Mouse (Mus musculus) embryonic facial prominence, embryonic 15.5 days (tissue): ENCODE measurements around the gene Olfr39. TPM values are rescaled to one million over a fixed set of nuclear protein-coding genes. Genes with fewer than 3 reads are reported as not detected.
"Not testable (repeated sequence)": the region's sequence is repeated elsewhere in the genome, so short reads cannot be mapped to it uniquely, and the experiment has no call there.

Experiments
- ATAC-seq: fragments of 200-750 bp; cut with Nextera tagmentation; 2 replicates; pipeline ENCODE4 v1.8.0; 2017; ENCODE audit warnings: low read depth, moderate TSS enrichment; ENCODE audit not compliant: insufficient number of reproducible peaks, low FRiP score, low TSS enrichment
- H3K27ac ChIP-seq: fragments of 300-500 bp; sonication (generic); replicated peaks from 2 replicates; pipeline ENCODE4 v1.5.1; 2015; ENCODE audit warnings: mild to moderate bottlenecking, inconsistent platforms
- H3K27me3 ChIP-seq: fragments of 300-500 bp; sonication (generic); 2 replicates; pipeline ENCODE4 v1.6.1; 2015; ENCODE audit warnings: inconsistent platforms
- H3K36me3 ChIP-seq: fragments of 300-500 bp; sonication (generic); 2 replicates; pipeline ENCODE4 v1.6.1; 2015; ENCODE audit warnings: mild to moderate bottlenecking, inconsistent platforms
- H3K4me1 ChIP-seq: fragments of 300-500 bp; sonication (generic); 2 replicates; pipeline ENCODE4 v1.6.1; 2015; ENCODE audit warnings: inconsistent platforms
- H3K4me2 ChIP-seq: fragments of 300-500 bp; sonication (generic); replicated peaks from 2 replicates; pipeline ENCODE4 v1.6.1; 2015; ENCODE audit warnings: mild to moderate bottlenecking, inconsistent platforms
- H3K4me3 ChIP-seq: fragments of 300-500 bp; sonication (generic); replicated peaks from 2 replicates; pipeline ENCODE4 v1.5.1; 2015; ENCODE audit warnings: mild to moderate bottlenecking, inconsistent platforms
- H3K9ac ChIP-seq: fragments of 300-500 bp; sonication (generic); 2 replicates; pipeline ENCODE4 v1.6.1; 2015; ENCODE audit warnings: inconsistent platforms
- H3K9me3 ChIP-seq: fragments of 300-500 bp; sonication (generic); replicated peaks from 2 replicates; pipeline ENCODE4 v1.6.1; 2016; ENCODE audit warnings: inconsistent platforms
- WGBS: fragments of 180-500 bp; shearing (Covaris S2); methylation state at CpG from one replicate; pipeline ENCODE4 v1.1.7; 2015; 5-methylcytosine and 5-hydroxymethylcytosine counted together
- polyA plus RNA-seq: library from polyadenylated mRNA; unstranded; fragments of >200 nt; fragmentation: Nextera tagmentation; extraction: Ambion mirVana; gene quantifications from 2 replicates; pipeline ENCODE4 v1.2.1, GENCODE M21; 2015

The Olfr39 gene
- polyA plus RNA-seq, result 0.19 TPM in 1 of 2 replicates, not detected in the other

GRCm38 (mm10) chr9:20282051-20282450 is at the start of gene Olfr39:
Gene Olfr39, plus strand, starts transcription at chr9:20282351.
- Histone ChIP-seq H3K36me3 (no peaks in the 10 kb centered on the region), H3K27ac (no peak within 1 kb of the TSS), H3K4me3 (no peak within 1 kb of the TSS), H3K27me3 (no peaks in the 10 kb centered on the region), H3K4me2 (no peak within 1 kb of the TSS), H3K4me1 (no peaks in the 10 kb centered on the region), H3K9me3 (no peaks in the 10 kb centered on the region), H3K9ac (no peak within 1 kb of the TSS)
- 72% methylated on average over 1 of the region's 1 CpGs for WGBS
- no peak for ATAC-seq

GRCm38 (mm10) chr9:20236819-20237218 is 45.3 kb upstream of the Olfr39 start, which contains the start of gene Olfr872:
Gene Olfr872, plus strand, starts transcription at chr9:20237119.
- no peaks in the 10 kb centered on the region for H3K36me3 ChIP-seq
- no peaks in the 10 kb centered on the region for H3K27me3 ChIP-seq
- H3K27ac ChIP-seq, result no peak within 1 kb of the TSS
- H3K9ac ChIP-seq, result no peak within 1 kb of the TSS
- H3K4me2 ChIP-seq, result no peak within 1 kb of the TSS
- no peaks in the 10 kb centered on the region for H3K9me3 ChIP-seq
- H3K4me3 ChIP-seq, result no peak within 1 kb of the TSS
- ATAC-seq, result no peak
- H3K4me1 ChIP-seq, result no peaks in the 10 kb centered on the region

GRCm38 (mm10) chr9:20237378-20237777 is 44.8 kb upstream of the Olfr39 start:
- H3K4me3 ChIP-seq, result no peak overlapping the region
- no peaks in the 10 kb centered on the region for H3K9me3 ChIP-seq
- no peaks in the 10 kb centered on the region for H3K4me1 ChIP-seq
- H3K27ac ChIP-seq, result no peak overlapping the region
- H3K4me2 ChIP-seq, result no peak overlapping the region
- ATAC-seq, result no peak
- H3K9ac ChIP-seq, result no peak overlapping the region
- no peaks in the 10 kb centered on the region for H3K27me3 ChIP-seq
- H3K36me3 ChIP-seq, result no peaks in the 10 kb centered on the region
- 72% methylated on average over 2 of the region's 2 CpGs for WGBS

- not testable (repeated sequence) for H3K36me3 ChIP-seq, H3K27me3 ChIP-seq, H3K4me2 ChIP-seq, H3K9me3 ChIP-seq, H3K4me3 ChIP-seq, H3K9ac ChIP-seq, H3K4me1 ChIP-seq, ATAC-seq, H3K27ac ChIP-seq
- 76% methylated on average over 5 of the region's 5 CpGs for WGBS
Observed at GRCm38 (mm10) chr9:20295562-20295961, 13.4 kb downstream of the Olfr39 start.

- 67% methylated on average over 1 of the region's 1 CpGs for WGBS
- Histone ChIP-seq H3K27me3 (no peaks in the 10 kb centered on the region), H3K9ac (no peak within 1 kb of the TSS), H3K4me3 (no peak within 1 kb of the TSS), H3K27ac (no peak within 1 kb of the TSS), H3K4me2 (no peak within 1 kb of the TSS), H3K4me1 (no peaks in the 10 kb centered on the region), H3K9me3 (no peaks in the 10 kb centered on the region), H3K36me3 (no peaks in the 10 kb centered on the region)
- no peak for ATAC-seq
Observed at GRCm38 (mm10) chr9:20298232-20298631, 16.1 kb downstream of the Olfr39 start, which contains the start of gene Olfr873. Gene Olfr873, plus strand, starts transcription at chr9:20298532.

GRCm38 (mm10) chr9:20335994-20336393 is 53.8 kb downstream of the Olfr39 start, which contains the start of gene Olfr18:
Gene Olfr18, minus strand, starts transcription at chr9:20336094.
- ATAC-seq, result no peak
- no peaks in the 10 kb centered on the region for H3K36me3 ChIP-seq
- no peaks in the 10 kb centered on the region for H3K4me1 ChIP-seq
- no peaks in the 10 kb centered on the region for H3K9me3 ChIP-seq
- no peak within 1 kb of the TSS for H3K4me3 ChIP-seq
- no peaks in the 10 kb centered on the region for H3K27me3 ChIP-seq
- no peak within 1 kb of the TSS for H3K27ac ChIP-seq
- H3K9ac ChIP-seq, result no peak within 1 kb of the TSS
- no peak within 1 kb of the TSS for H3K4me2 ChIP-seq

Other genes with a start within 250 kb of the Olfr39 start
- 0.20 TPM in 1 of 2 replicates, not detected in the other for gene Olfr867, start 224.8 kb upstream of the Olfr39 start, polyA plus RNA-seq
- gene Olfr868, start 183.7 kb upstream of the Olfr39 start, polyA plus RNA-seq, result not detected in 2 replicates
- not detected in 2 replicates for gene Olfr869, start 153.3 kb upstream of the Olfr39 start, polyA plus RNA-seq
- gene Olfr870, start 108.3 kb upstream of the Olfr39 start, polyA plus RNA-seq, result 0.04 TPM in 1 of 2 replicates, not detected in the other
- gene Olfr871, start 70.1 kb upstream of the Olfr39 start, polyA plus RNA-seq, result not detected in 2 replicates
- gene Olfr872, start 45.2 kb upstream of the Olfr39 start, polyA plus RNA-seq, result not detected in 2 replicates
- gene Olfr873, start 16.2 kb downstream of the Olfr39 start, polyA plus RNA-seq, result 0.11 and 0.12 TPM in 2 replicates
- not detected in 2 replicates for gene Olfr18, start 53.7 kb downstream of the Olfr39 start, polyA plus RNA-seq
- 33.8 and 35.2 TPM in 2 replicates for gene Zfp560, start 102.8 kb downstream of the Olfr39 start, polyA plus RNA-seq
- gene Zfp26, start 177.8 kb downstream of the Olfr39 start, polyA plus RNA-seq, result 16.3 and 17.9 TPM in 2 replicates
- gene Zfp426, start 210.4 kb downstream of the Olfr39 start, polyA plus RNA-seq, result 20.8 and 21.1 TPM in 2 replicates
- gene Zfp266, start 239.1 kb downstream of the Olfr39 start, polyA plus RNA-seq, result 105 and 114 TPM in 2 replicates